Mouse (Mus musculus): Measurements from ENCODE around the gene Timp2. TPM values are rescaled to one million over a fixed set of nuclear protein-coding genes. Genes with fewer than 3 reads are reported as not detected.

Timp2 gene
- total RNA-seq, 2 experiments from 2014 or later, result 65.4 to 89.1 TPM

- DNase-seq (ENCODE audit: low spot score), result no peak
Observed at GRCm38 (mm10) chr11:118253447-118254158, 101.9 kb downstream of the Timp2 start.

Other genes with a start within 250 kb of the Timp2 start
- under 1 TPM; 0.09 to 0.11 TPM for gene Dnah17, start 225.1 kb downstream of the Timp2 start, total RNA-seq (2021)
- 10 to 100 TPM; 38.4 to 40.3 TPM for gene Cyth1, start 107.1 kb downstream of the Timp2 start, total RNA-seq (2021)
- gene Usp36, start 65.5 kb downstream of the Timp2 start, total RNA-seq (2021), result 10 to 100 TPM; 12.9 to 14.1 TPM
- under 1 TPM; 0.52 to 0.73 TPM for gene Cep295nl, start 13.2 kb downstream of the Timp2 start, total RNA-seq (2021)
- 10 to 100 TPM; 15.8 to 17.1 TPM for gene Lgals3bp, start 46.4 kb upstream of the Timp2 start, total RNA-seq (2021)
- 10 to 100 TPM; 10.7 to 11.9 TPM for gene Cant1, start 63.3 kb upstream of the Timp2 start, total RNA-seq (2021)
- 1 to 10 TPM; 6.6 to 6.9 TPM for gene C1qtnf1, start 72.5 kb upstream of the Timp2 start, total RNA-seq (2021)
- 1 to 10 TPM; 3.5 to 4.1 TPM for gene Engase, start 121.1 kb upstream of the Timp2 start, total RNA-seq (2021)

Measured in gastrocnemius, adult 18-20 months (tissue).